Mouse (Mus musculus) thymus, adult 2 months (tissue): ENCODE measurements at regions not wholly inside any gene's neighbourhood (a gene's known extent, or its start where the extent isn't known, plus 50 kb on each side); places are given as distances from the start of the nearest gene placed in this dataset.

Source experiments
- CTCF ChIP-seq: fragments of 200-500 bp; IDR thresholded peaks from 2 replicates; pipeline ENCODE4 v1.5.1; 2012; ENCODE audit warnings: mild to moderate bottlenecking, control low read depth, low read length, moderate library complexity, borderline replicate concordance; ENCODE audit not compliant: control insufficient read depth, poor library complexity, insufficient read depth; ENCODE audit errors: extremely low read depth
- POLR2A ChIP-seq: fragments of 200-500 bp; IDR thresholded peaks from 2 replicates; pipeline ENCODE4 v1.6.1; 2012; ENCODE audit warnings: mild to moderate bottlenecking, low read length, control low read depth, moderate library complexity; ENCODE audit not compliant: control insufficient read depth, poor library complexity, insufficient read depth; ENCODE audit errors: extremely low read depth

GRCm38 (mm10) chr14:58914937-58915336 lies 227.8 kb downstream of the 1700129C05Rik start:
- TF ChIP-seq POLR2A (no peak), CTCF (no peak)
